Mouse (Mus musculus): ENCODE data around the gene Mob1b. TPM values are rescaled to one million over a fixed set of nuclear protein-coding genes. Genes with fewer than 3 reads are reported as not detected.

Gene Mob1b
- polyA plus RNA-seq, 1 experiment, result 33.0 TPM

DNA sequence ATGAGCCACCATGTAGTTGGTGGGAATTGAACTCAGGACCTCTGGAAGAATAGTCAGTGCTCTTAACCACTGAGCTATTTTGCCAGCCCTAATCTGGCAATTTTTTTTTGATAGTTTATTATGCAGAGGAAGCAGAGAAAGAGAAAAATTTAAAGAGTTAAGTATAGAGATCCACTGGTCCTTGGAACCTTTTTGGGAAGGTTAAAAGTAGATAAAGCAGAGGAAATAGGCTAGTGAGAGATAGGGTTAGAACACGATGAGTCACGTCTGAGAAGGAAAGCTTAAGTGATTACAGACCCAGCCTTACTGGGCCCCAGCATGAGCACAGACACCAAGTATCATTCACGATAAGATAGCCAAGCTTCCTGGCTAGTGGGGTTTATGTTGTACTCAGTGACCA is 3.4 kb downstream of the Mob1b start:
- peak; percentile 98 for TF ChIP-seq GATA1 (IDR thresholded peaks at IDR 0.05; ENCODE audit: low read length)

DNA sequence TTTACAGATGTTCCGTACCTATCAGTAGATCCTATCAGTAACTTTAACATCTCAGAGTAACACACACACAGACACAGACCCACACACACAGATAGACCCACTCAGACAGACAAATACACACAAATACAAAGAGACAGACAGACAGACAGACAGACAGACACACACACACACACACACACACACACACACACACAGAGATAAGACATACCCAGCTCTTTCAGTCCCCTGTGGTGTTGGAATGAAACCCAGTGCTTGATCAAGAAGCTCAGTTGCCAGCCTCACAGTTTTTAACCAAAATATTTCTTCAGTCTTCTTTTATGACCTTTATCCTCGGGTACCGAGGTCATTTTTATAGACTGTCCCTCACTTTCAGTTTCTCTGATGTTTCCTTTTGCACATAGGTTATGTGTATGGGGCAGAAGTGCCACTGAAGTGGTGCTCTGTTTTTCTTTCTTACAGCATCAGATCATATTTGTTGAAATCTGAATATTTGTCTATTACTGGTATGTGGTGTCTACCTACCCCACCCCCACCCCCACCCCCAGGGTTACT is 7.0 kb downstream of the Mob1b start:
- TF ChIP-seq GATA1 (IDR thresholded peaks at IDR 0.05; ENCODE audit: low read length), result no peak

DNA sequence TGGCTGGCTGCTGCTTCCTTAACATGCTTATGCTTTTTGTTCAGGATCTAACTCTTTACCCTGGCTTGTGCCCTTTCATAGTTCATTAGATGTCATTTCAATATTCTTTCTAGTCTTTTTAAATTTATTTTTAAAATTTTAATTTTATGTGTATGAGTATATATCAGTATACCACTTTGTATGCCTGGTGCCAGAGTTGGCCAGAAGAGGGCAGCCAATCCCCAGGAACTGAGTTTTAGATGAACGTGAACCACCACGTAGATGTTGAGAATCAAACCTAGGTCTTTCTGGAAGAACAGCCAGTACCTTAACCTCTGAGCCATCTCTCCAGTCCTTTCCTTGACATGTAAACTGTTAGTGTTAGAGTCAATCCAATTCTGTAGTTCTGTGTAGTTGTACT is 14.1 kb downstream of the Mob1b start:
- TF ChIP-seq GATA1 (IDR thresholded peaks at IDR 0.05; ENCODE audit: low read length), result no peak

DNA sequence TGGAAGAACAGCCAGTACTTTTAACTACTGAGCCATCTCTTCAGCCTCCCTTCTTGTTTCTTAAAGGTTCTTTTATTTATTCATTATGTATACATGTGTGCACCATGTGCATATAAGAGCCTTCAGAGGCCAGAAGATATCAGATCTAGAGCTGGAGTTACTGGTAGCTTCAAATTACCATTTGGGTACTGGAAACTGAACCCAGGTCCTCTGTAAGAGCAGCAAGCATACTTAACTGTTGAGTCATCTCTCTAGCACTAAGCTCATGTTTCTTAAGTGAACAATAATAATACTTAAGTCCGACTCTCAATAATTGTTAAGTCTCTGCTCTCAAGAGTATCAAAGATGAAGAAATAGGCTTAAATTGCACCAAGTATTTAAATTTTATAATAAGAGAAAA is 27.1 kb downstream of the Mob1b start:
- no peak for TF ChIP-seq GATA1 (IDR thresholded peaks at IDR 0.05; ENCODE audit: low read length)

DNA sequence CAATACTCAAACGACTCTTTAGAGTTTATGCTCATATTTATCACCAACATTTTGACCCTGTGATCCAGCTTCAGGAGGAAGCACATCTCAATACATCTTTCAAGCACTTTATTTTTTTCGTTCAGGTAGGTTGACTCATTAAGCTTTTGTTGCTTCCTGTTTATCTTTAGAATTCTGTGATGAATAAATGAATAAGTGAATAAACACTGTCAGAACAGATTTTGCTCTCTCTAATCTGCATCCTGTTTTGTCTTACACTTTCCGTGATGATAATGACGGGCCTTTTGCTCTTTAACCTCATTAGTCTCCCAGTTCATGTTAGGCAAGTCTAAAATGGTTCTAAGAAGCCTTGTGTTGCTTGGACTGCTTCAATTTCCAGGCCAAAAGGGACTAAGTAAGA is 32.5 kb downstream of the Mob1b start:
- no peak for TF ChIP-seq GATA1 (IDR thresholded peaks at IDR 0.05; ENCODE audit: low read length)

DNA sequence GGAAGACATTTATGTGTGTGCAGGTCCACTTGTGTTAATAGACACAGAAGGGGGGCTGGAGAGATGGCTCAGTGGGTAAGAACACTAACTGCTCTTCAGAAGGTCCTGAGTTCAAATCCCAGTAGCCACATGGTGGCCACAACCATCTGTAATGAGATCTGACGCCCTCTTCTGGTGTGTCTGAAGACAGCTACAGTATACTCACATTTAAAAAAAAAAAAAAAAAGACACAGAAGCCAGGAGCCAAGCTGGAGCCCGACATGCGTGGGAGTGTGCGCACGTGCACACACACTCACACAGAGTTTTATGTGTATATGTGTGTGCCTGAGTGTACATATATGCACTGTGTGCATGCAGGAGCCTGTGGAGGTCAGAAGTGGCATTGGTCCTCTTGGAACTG is 42.0 kb downstream of the Mob1b start:
- no peak for TF ChIP-seq GATA1 (IDR thresholded peaks at IDR 0.05; ENCODE audit: low read length)

DNA sequence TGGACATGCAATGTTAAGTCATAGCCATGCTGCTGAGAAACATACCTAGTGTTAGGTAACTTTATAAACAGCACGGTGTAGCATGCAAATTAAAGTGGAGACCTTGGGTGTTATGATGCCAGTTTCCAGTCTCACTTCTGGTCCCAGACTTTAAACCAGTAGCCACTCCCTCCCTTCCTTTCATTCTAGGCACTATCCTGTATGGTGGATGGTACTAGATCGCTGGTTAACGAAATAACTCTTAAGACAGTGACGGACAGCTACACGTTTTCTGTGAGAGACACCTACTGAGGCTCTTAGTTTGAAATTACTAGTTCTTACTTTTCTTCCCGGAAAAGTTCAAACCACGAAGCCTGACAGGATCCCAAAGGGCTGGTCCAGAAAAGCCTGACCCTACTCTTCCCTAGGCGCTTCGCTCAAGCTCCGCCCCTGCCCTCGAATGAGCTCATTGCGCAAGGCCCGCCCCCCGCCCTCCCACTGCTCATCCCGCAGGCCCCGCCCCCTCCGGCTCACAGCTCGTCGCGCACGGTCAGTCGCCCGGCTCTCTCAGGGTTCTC is 43.9 kb downstream of the Mob1b start:
- no peak for TF ChIP-seq GATA1 (IDR thresholded peaks at IDR 0.05; ENCODE audit: low read length)

DNA sequence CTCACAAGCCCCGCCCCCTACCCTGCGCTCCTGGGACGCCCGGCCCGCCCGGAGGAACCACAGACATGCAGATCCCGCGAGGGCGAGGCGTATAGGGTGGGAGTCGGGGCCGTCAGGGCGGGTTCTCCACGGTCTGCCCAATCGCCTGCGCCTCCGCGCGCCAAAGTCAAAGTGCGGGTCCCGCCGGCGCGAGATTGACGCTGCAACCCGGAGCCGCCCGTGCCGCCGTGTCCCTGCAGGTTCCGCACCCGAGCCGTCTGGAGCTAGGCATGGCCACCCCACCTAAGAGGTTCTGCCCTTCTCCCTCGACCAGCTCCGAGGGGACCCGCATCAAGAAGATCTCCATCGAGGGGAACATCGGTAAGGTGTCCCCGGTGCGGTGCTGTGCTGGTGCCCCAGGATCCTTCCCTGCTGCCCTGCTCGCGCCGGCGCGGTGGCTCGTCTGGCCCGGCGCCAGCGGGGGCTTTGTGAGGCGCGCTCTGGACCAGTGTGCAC is 44.4 kb downstream of the Mob1b start, which contains the start of gene Dck:
Gene Dck, plus strand, starts transcription at position 10 of the 495 bp plus-strand sequence.
- TF ChIP-seq GATA1 (IDR thresholded peaks at IDR 0.05; ENCODE audit: low read length), result no peak

DNA sequence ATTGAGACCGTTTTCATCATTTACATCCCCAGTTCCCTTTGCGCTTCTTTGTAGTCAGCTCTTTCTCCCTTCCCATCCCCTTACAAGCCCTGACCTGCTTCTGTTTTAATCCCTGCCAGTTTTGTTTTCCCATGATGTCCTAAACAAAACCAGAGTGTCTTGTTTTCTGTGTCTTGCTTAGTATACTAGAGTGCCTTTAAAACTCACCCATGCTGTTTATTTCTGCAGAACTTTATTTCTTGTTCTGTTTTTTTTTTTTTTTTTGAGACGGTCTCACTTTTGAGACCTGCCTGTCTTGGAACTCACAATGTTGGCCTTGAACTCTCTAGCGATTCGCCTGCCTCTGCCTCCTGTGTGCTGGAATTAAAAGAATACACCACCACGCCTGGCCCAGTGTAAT is 44.9 kb downstream of the Mob1b start:
- TF ChIP-seq GATA1 (IDR thresholded peaks at IDR 0.05; ENCODE audit: low read length), result no peak

DNA sequence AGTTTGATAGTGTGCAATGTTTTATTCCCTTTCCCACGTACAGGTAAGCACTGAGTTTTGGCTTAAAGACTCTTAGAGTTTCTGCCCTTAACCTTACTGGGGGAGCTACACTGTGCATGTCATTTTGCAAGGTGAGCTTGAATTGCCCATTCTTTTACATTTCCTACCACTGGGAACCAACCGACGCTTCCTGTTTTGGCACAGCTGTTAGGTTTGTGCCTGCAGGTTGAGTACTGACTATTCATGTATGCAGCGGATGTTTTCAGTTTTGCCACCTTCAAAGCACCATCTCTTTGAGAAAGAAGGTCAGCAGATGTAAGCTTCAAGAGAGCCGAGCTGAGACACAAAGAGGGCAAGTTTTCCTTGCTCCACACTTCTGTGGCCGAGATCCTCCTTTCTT is 45.5 kb downstream of the Mob1b start:
- TF ChIP-seq GATA1 (IDR thresholded peaks at IDR 0.05; ENCODE audit: low read length), result no peak

DNA sequence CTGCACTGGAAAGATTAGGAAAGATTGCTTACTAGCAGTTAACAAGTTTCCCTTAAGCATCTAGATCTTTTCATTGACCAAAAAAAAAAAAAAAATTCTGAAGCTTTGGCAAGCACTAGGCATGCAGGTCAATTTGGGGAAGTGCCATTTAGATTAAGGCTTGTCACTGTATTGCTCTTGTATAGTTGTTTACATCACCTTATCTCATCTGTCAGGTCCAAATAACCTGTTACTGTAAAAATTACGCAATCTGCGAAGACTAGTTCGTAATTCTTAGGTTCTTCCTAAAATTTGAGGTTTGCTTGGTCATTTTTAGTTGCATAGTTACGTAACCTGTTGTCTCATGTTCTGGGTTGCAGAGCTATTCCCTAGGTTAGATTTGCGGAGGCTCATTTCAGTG is 46.2 kb downstream of the Mob1b start:
- no peak for TF ChIP-seq GATA1 (IDR thresholded peaks at IDR 0.05; ENCODE audit: low read length)

DNA sequence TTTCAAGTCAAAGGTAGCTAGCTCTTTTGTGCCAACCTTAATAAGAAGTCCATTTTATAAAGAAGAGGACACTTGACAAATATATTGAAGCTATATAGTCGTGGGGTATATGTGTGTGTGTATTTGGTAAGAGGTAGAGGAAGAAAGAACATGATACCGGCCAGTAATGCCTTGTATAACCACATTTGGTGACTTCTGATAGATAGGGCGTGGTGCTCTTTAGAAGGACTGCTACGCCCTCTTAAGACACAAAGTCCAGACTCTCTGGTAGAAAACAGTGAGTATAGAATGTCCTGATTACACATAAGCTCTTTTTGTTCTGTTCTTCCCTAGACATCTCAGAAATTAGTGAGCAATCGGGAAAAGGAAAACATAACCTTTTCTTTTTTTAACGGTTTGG is 47.5 kb downstream of the Mob1b start:
- TF ChIP-seq GATA1 (IDR thresholded peaks at IDR 0.05; ENCODE audit: low read length), result no peak

DNA sequence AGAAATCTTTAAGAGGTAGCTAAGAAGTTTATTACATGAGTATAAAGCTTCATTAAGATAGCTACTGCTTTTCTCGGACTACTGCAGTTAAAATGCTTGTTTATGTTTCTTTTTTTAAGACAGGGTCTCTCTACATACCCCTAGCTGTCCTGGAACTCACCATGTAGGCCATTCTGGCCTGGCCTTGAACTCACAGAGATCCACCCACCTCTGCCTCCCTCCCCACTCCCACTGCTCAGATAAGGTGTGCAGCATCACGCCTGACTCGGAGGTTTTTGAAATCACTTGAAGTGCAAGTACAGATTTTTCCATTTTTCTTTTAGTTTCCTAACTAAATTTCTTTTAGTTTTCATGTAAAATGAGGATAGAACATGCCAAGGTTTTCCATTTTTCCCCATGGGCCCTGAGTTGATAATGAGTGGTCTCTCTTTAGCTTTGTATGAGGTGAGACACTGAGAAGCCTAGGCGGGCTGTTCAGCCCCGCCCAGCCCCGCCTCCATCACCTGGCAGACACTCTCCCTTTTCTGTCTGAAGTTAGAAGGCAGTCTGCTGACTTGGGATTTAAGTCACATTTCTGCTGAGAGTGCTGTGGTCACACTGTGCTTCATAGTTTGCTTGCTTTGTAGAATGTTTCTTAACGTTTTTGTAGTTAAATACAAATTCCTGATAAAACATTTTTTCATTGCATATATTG is 61.6 kb downstream of the Mob1b start:
- no peak for TF ChIP-seq GATA1 (IDR thresholded peaks at IDR 0.05; ENCODE audit: low read length)

DNA sequence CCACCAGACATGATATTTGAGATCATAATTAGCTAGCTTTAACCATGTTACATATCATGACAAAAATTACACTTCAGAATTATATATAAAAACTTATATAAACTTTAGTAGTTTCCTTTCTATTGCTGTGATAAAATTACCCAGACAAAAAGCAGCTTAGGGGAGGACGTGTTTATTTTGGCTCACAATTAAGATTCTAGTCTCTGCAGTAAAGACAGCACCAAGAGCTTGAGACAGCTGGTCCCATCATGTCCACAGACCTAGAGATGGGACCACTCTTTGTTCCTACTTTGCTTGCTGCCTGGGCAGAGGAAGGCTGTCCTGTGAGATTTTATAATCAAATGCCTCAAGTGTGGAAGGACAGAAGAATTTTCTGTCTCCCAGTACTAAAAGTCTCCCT is 64.4 kb downstream of the Mob1b start:
- no peak for TF ChIP-seq GATA1 (IDR thresholded peaks at IDR 0.05; ENCODE audit: low read length)

DNA sequence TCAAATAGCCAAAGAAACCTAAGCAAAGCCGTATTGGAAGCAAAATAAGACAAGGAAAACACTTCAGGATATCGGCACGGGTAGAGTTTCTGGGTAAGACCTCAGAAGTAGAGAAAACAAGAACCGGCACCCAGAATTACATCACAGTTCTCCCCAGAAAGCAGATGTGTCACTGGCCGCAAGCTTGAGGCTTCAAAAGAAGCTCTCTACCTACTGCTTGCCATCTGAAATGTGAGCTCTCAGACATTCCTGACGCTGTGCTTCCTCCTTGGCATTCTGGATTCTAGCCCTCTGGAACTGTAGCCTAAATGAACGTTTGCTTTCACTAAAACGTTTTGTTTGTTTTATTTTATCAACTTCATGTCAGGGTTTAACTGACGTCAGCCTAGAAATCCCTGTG is 70.0 kb downstream of the Mob1b start:
- no peak for TF ChIP-seq GATA1 (IDR thresholded peaks at IDR 0.05; ENCODE audit: low read length)

DNA sequence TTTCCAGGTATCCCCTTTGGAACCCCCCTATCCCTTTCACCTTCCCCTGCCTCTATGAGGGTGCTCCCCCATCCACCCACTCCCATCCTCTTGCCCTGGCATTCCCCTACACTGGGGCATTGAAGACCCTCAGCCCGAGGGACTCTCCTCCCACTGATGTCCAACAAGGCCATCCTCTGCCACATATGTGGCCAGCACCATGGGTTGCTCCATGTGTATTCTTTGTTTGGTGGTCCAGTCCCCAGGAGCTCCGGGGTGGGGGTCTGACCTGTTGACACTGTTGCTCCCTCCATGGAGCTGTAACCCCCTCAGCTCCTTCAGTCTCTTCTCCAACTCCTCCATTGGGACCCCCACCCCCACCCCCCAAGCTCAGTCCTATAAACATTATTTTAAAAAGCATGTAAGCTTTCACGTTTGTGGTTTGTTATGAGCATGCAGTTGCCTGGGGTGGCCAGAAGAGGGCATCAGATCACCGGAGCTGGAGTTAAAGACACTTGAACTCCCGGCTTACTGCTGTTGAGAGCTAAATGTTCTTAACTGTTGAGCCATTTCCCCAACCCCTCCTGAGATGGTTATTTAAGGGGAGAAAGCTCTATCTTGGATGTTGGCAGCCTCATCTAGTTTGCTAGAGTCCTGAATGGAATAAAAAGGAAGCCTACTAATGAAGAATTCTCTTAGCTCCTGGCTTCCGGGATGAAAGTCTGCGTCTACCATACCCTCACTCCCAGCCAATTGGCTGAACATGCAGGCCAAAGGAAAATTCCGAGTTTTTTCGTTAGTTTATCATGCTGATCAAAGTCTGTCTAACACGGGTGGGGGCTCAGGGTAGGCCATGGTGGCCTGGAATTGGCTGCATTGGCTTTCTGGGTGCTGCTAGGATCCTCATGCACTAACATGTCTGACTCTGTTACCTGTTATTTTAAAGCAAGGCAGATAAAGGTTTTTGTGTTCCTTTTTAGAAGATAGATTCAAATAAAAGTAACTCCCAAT is 70.9 kb downstream of the Mob1b start:
- no peak for TF ChIP-seq GATA1 (IDR thresholded peaks at IDR 0.05; ENCODE audit: low read length)

Measured in G1E-ER4 (cell line).